Mouse (Mus musculus) urinary bladder, postnatal 4 days (tissue): ENCODE measurements around the gene Asna1.
A peak's percentile ranks its signal among the peaks of the same experiment; 100 is the strongest.

Experiments used
- DNase-seq, 2 experiments: peaks; one replicate each; pipeline ENCODE4 v3.0.0; 2021 to 2022; ENCODE audit warnings: low spot score in 2 of 2

The Asna1 gene

DNA sequence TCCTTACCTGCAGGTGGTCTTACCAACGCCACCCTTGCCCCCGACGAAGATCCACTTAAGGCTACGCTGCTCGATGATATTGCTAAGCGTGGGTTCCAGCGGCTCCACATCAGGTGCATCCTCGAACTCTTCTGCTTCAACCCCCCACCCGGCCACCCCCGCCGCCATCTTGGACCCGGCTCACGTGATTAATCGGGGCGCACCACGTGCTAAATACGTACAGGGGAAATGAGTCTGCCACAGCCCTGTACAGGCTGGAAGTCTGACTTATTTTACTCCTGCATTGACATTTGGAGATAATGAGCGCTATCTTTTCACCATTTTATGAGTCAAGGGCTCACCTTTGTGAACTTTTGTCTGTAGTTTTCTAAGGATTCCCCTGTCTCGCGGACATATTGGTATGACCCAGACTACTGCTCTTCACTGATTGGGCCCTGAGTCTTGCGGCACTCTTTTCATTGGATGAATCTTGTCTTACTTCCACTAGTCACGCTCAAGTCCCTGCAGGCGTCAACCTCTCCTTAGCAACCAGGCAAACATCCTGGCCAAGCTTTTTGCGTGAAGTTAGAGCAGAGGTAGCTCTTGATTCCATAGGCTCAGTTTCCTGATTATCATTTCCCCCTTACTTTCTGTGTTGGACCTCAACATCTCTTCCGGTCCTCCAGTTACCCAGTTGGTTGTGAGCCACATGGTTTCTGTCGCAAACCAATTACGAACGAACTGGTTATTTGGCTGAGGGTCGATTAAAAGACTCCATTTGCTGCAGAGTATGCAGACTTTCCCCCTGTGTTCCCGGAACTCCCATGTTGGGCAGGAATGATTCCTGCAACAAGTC is at the start of gene Asna1:
Gene Asna1, minus strand, starts transcription at position 184 of the 835 bp plus-strand sequence.
- DNase-seq: peak; percentile 65 to 76

DNA sequence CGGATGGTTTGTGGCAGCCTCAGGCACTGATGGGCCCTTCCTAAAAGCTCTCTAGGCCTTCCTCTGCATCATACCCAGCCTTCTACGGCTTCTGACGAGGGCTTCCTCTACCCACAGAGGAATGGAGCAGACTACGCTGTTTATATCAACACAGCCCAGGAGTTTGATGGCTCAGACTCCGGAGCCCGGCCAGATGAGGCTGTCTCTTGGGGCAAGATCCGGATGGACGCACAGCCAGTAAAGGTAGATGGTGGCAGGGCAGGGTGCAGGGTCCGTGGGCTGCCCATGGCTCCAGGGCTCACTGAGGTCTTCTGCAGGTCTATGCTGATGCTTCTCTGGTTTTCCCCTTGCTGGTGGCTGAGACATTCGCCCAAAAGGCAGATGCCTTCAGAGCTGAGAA is 49.5 kb upstream of the Asna1 start:
- no peak for DNase-seq

DNA sequence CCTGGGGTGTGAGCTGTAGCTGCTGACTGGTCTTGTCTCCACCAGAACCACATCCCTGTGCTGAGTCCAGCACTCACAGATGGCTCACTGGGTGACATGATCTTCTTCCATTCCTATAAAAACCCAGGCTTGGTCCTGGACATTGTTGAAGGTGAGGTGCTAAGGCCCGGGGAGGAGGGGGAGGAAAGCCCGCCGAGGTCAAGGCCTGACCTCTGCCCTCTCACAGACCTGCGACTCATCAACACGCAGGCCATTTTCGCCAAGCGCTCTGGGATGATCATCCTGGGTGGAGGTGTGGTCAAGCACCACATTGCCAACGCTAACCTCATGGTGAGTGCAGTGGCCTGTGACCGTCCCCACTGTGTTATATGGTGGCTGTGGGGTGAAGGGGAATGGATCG is 49.1 kb upstream of the Asna1 start:
- DNase-seq: no peak

DNA sequence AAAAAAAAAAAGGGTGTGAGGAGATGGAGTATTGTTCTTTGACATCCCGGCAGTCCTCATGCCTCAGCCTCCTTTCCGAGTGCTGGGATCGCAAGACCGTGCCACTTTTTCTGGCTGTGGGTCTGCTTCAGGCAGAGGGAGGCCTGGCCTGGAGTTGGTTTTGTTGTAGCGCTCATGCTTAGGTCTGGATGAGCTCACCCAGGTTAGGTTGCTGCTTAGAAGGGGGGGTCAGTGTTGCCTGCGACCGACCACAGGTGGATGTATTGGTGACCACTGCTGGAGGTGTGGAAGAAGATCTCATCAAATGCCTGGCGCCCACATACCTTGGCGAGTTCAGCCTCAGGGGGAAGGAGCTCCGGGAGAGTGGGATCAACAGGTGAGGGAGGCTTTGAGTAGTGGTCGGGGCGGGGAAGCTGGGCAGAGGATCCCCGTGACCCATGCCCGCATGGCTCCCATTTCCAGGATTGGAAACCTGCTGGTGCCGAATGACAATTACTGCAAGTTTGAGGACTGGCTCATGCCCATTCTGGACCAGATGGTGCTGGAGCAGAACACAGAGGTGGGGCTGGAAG is 48.0 kb upstream of the Asna1 start:
- DNase-seq: no peak

DNA sequence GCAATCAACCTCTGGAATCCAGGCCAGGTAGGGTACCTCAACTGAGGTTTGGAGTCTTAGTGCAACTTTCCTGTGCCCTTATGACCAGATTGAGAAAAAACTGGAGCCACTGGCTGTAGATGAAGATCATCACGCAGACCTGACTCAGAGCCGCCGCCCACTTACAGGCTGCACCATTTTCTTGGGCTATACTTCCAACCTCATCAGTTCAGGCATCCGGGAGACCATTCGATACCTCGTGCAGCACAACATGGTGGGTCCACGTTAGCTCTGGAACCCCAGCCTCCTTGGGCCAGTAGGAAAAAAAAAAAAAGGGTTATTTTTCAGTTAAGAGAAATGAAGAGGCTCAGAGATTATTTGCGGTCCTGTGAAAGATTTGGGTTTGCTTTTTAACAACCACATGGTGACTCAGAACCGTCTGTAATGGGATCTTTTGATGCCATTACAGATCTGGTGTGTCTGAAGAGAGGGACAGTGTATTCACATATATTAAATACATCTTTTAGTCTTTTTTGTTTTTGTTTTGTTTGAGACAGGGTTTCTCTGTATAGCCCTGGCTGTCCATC is 47.4 kb upstream of the Asna1 start:
- no peak for DNase-seq

DNA sequence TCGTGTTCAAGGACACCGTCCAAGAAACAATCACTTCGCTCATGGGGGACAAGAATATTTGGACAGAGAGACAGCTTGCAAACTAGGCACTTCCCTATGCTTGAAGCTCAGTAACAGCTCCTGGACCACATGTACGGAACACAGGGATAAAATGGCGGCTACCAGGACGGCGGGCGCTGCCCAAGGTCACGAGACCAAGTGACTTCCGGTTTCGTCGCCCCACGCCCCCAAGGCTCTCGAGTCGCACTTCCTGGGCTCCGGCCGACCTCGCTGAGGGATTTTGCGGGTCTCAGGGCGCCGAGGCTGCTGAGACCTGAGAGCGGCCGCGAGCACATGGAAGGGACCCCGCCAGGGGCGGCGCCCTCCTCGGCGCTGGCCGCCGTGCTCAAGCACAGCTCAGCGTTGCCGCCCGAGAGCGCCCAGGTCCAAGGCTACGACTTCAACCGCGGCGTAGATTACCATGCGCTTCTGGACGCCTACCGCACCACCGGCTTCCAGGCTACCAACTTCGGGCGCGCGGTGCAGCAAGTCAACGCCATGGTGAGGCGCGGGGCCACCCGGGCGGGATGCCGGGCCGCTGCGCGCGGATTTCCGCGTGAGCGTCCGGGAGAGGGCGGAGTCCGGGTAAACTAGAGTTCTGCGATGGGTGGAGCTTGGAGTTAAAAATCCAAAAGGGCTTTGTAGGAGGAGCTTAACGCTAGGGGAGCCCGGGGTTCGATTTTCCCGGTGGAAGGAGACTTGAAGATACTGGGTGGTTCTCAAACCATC is 46.6 kb upstream of the Asna1 start, which contains the start of gene Dhps:
Gene Dhps, plus strand, starts transcription at position 244 of the 768 bp plus-strand sequence.
- peak; percentile 86 to 90 for DNase-seq

DNA sequence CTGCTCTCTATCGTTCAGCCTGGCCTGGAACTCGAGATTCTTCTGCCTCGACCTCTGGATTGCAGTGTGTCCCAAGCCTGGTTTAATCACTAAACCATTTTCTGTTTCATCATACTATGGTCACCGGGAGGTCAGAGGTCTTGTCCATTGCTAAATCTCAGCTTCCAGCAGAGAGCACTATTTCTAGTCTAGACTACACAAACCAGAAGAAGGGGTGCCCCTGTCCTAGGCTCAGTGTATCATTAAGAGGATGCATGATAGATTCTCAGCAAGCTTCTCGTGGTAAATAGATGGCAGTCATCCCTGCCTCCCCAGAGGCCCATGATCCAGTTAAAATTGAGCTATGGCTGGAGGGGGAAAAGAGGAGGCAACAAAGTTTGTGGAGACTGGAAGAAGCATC is 46.0 kb upstream of the Asna1 start:
- no peak for DNase-seq

DNA sequence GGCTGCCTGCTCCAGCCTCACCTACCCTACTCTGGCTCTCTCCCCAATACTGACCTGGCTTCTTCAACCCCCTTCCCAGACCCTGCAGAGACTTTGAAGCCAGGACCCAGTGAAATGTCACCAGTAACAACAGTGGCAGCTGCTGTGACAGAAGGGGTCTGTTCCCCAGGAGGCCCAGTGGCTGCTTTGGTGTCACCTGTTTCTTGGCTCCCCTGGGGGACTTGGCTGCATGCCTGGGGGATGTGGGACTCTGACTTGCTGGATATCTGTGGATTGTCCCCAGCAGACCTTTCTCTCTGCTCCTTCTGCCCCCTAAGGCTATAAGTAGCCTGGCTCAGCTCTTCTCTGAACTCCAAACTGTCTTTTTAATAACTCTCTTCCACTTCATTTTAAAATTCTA is 42.9 kb upstream of the Asna1 start, which contains the start of gene Gm5741:
Gene Gm5741, minus strand, starts transcription at position 1 of the 400 bp plus-strand sequence.
- no peak for DNase-seq

DNA sequence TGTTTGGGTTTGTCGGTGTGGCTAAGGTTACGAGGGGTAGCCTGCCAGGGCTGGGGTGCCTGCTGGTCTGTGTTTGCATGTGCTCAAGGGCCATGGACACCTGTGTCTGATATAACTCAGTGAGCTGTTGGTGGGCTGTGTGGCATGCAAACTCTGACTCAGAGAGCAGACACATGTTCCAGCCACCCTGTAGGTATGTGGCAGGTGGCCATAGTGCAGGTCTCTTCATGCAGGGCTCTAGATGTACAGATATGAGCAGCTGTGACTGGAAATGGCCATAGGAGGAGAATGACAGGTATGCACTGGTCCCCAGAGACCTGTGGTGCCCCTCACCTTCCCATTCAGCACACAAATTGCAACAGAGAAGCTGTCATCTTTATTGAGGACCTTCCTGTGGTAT is 42.1 kb upstream of the Asna1 start:
- no peak for DNase-seq

DNA sequence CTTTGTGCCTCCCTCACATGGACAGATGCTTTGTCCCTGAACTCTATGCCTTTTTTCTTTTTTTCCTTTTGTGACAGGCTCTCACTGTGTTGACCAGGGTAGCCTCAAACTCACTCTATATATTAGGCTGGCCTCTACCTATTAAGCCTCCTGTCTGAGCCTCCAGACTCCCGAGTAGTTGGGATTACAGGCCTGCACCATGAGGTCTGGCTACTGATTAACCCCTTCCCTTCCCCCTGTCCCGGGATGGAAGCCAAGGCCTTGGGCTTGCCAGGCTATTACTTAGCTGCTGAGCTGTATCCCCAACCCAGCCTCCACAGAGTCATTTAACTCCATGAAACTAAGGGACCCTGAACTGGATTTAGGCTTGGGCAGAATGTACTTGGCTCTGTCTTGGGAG is 40.1 kb upstream of the Asna1 start:
- DNase-seq: no peak

DNA sequence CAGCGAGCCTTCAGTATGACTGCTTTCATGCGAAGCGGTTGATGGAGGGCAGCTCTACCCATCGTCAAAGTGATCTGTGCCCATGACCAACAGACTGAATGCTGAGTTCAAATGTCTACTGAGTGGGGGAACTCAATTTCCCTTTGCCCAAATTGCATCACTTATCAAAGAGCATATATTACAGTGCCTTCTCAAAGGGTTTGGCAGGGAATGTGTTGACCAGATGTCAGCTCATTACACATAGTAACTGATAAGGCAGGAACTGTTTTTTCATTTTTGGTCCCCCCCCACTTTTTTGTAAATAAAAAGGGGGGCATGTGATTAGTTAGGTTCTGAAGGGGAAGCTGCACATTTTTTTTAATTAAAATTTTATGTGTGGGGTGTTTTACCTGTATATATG is 37.5 kb upstream of the Asna1 start:
- DNase-seq: no peak

DNA sequence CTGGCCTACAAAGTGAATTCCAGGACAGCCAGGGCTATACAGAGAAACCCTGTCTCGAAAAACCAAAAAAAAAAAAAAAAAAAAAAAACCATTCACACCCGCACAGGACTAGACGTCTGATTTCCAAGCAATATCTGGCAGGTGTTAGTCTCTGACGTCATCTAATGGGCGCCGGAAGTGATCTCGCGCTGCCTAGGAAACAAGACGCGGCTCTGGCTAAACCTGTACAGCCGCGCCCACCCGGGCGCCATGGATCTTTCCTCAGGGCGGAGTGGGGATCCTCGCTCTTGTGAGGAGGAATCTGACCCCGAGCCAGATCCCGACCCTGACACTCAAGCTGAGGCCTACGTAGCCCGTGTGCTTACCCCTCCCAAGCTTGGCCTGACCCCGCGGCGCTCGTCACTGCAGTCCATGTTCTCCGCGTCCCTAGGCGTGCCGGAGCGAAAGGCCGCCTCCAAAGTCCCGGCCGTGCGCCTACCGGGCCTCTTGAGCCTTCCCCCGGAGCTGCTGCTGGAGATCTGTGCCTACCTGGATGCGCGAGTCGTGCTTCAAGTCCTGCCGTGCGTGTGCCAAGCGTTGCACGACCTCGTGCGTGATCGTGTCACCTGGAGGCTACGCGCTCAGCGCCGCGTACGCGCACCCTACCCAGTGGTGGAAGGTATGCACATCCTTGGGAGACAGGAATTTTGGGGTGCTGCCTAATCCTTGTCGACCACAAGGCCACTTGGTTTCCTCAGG is 35.0 kb upstream of the Asna1 start, which contains the start of gene Fbxw9:
Gene Fbxw9, plus strand, starts transcription at position 177 of the 738 bp plus-strand sequence.
- peak; percentile 81 to 88 for DNase-seq

DNA sequence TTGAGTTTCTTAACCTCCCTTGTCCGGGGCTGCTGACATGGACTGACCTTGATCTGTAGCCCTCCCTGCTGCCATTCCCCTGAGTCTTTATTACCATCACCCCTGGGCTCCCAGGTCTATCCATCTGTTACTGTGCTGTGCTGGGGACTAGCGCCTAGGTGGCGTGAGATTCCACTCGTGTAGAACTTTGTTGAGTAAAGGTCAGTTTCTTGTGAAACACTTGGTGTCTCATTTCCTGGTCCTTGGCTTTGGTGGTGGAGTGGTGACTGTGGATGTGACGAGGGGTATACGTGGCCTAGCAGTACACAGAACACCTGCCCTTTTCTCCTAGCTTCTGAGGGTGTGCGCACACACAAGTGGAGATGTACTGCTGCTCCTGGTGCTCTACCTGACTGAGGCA is 32.3 kb upstream of the Asna1 start:
- DNase-seq: no peak

DNA sequence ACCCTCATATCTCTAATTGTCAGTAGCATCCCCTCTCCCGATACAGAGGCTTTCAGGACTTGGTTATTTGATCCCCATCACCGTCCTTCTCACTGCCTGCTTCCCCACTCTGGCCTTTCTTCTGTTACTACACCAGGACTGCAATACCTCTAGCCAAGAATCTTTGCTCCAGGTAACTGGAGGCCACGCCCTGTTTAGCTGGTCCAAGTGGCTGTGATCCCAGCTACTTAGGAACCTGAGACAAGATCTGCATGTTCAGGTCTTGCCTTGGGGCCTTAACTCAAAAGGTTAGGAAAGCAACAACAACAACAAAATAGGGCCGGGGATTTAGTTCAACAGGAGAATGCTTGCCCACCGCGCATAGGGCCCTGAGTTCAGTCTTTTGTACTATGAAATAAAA is 18.5 kb upstream of the Asna1 start:
- DNase-seq: no peak

DNA sequence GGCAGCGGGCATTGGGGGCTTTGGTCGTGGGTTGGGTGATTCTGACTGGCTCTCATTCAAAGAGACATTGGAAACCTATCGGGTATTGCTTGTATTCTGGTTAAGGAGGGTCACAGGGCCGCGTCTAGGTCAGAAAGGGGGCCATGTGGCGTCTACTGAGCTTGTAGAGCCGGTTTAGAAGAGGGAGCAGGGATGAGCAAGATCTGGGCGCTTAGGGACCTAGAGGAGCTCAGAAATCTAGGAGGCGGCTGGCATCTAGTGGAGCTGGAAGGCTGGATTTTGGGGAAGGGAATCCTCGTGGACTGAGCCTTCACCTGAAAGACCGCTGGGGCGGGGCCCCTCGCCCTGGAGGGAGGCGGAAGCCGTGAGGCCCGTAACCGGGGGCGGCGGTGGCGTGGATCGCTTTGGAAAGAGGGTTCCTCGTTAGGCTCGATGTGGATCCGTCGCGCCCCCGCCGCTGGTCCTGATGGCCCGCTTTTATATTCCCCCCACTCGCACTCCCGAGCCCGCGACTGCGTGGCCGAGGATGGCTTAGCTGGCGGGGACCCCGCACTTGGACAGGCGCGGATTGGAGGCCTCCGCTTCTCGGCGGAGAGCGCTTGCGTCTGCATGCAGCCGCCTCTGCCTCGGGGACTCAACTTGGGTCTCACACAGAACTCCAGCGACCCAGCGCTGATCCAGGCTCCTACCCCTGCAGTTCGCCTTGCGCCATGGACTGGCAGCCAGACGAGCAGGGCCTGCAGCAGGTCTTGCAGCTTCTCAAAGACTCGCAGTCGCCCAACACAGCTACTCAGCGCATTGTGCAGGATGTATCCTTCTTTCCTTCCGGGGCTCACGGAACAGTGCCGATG is 12.8 kb upstream of the Asna1 start:
- DNase-seq: peak in 1 of 2 experiments; percentile 45

DNA sequence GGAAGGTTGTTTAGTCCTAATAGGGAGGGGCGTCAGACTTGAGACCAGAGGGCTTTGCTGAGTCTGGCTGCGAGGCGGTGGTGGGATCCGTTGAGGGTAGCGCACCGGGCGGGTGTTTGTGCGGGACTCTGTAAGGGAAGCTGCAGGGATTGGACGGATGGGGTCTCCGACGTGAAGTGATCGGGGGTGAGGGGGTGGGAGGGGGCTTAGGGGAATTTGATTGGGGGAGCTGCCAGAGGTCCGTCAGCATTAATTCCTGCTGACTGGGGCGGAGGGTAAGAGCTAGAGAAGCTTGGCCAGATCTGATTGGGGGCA is 12.2 kb upstream of the Asna1 start:
- no peak for DNase-seq

DNA sequence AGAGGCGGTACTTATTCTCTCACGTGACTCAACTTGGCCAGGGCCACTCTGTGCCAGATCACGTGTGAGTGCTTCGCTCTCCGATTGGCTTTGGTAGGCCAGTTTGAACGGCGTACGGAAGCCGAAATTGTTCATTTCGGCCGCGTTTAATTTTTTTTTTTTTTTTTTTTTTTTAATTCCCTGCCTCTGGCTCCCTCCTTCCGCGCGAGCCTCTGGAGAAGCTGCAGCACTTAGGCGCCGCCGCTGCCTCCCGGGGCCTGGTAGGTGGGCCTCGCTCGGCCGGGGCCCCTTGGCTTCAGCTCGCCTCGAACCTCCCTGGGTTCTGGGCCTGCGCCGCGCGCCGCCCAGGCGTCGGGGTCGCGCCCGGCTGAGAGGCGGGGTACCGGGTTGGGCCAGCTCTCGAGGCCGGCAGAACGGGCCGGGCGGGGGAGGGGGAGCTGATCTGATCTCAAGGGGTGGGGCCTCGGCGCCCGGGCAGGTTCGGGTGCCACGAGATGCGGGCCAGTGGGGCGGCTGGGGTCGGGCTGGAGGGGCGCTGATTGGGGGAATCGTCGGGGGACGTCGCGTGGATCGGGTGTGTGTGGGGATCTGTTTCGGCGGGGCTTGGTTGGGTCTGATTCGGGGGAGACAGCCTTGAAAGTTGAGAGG is 11.8 kb upstream of the Asna1 start, which contains the start of gene Tnpo2:
Gene Tnpo2, plus strand, starts transcription at position 198 of the 648 bp plus-strand sequence.
- peak; percentile 87 to 89 for DNase-seq

DNA sequence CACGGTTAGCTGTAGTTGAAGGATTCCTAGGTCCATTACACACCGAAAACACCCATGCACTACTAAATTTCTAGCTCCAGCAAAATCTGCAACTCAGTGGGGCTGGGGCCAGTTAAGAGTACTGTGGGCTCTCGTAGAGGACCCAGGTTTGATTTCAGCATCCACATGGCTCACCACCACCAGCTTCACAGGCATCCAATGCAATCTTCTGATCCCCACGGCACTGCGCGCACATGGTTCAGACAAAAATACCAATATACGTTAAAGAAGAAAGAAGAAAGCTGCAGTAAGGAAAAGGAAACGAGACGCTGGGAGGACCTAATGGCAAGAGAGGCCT is 11.3 kb upstream of the Asna1 start:
- DNase-seq: no peak

DNA sequence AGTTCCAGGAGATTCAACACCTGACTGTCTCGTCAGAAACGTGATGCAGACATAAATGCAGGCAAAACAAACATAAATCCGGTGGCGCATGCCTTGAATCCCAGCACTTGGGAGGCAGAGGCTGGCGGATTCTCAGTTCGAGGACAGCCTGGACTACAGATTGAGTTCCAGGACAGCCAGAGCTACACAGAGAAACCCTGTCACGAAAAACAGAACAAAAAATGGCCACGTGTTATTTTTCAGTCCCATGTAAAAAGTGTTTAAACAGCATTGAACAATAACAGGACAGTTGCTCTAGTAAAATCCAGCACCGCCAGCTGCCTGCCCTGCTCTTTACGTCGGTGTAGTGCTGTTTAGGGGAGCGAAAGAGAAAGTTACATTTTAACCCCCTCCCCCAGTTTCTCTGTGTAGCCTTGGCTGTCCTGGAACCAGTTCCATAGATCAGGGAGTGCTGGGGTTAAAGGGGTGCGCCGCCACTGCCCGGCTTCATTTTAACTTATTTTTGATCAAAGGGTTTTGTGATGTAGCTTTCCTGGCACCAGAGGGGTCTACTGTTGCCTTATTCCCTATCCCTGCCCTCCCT is 10.7 kb upstream of the Asna1 start:
- no peak for DNase-seq
